Mouse (Mus musculus): ENCODE results near the gene S100a10. TPM values are rescaled to one million over a fixed set of nuclear protein-coding genes. Genes with fewer than 3 reads are reported as not detected.
"Not testable (repeated sequence)": the region's sequence is repeated elsewhere in the genome, so short reads cannot be mapped to it uniquely, and the experiment has no call there.

The S100a10 gene
- polyA plus RNA-seq, 1 experiment from 2014 or later = 200 TPM

DNA sequence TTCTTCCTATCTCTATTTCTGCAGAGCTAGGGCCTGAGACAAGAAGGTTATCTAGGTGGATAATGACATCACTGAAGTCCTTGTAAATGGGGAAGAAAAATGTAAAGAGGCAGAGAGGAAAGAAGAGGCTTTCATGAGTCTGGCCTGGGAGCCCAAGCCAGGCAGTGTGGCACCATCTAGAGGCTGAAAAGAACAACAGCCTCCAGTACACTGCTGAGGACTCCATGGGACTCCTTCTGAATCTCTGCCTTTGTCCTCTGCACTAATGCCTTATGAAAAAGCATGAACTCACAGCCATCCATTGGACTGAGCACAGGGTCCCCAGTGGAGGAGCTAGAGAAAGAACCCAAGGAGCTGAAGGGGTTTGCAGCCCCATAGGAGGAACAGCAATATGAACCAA, 54.1 kb downstream of the S100a10 start:
- H3K27me3 ChIP-seq (replicated peaks); H3K4me1 ChIP-seq; H3K27ac ChIP-seq (replicated peaks); H3K9me3 ChIP-seq; ATAC-seq (ENCODE audit: extremely low read depth, insufficient number of reproducible peaks, low FRiP score, low TSS enrichment); H3K4me3 ChIP-seq; H3K9ac ChIP-seq; H3K4me2 ChIP-seq; H3K36me3 ChIP-seq: not testable (repeated sequence)

Other genes with a start within 250 kb of the S100a10 start
- gene Hrnr, start 235.3 kb upstream of the S100a10 start, polyA plus RNA-seq (2015; fragmentation: Nextera tagmentation; extraction: Ambion mirVana) = 0.01 TPM in 1 of 2 replicates, not detected in the other
- gene Rptn, start 161.4 kb upstream of the S100a10 start, polyA plus RNA-seq (2015; fragmentation: Nextera tagmentation; extraction: Ambion mirVana) = not detected in 2 replicates
- gene Tchh, start 112.8 kb upstream of the S100a10 start, polyA plus RNA-seq (2015; fragmentation: Nextera tagmentation; extraction: Ambion mirVana) = 0.34 and 0.44 TPM in 2 replicates
- gene Tchhl1, start 86.3 kb upstream of the S100a10 start, polyA plus RNA-seq (2015; fragmentation: Nextera tagmentation; extraction: Ambion mirVana) = not detected in 2 replicates
- 842 and 881 TPM in 2 replicates for gene S100a11, start 34.6 kb upstream of the S100a10 start, polyA plus RNA-seq (2015; fragmentation: Nextera tagmentation; extraction: Ambion mirVana)
- gene Tdpoz2, start 97.6 kb downstream of the S100a10 start, polyA plus RNA-seq (2015; fragmentation: Nextera tagmentation; extraction: Ambion mirVana) = not detected in 2 replicates
- gene Tdpoz1, start 121.2 kb downstream of the S100a10 start, polyA plus RNA-seq (2015; fragmentation: Nextera tagmentation; extraction: Ambion mirVana) = not detected in 2 replicates
- not detected in 2 replicates for gene Gm37596, start 138.0 kb downstream of the S100a10 start, polyA plus RNA-seq (2015; fragmentation: Nextera tagmentation; extraction: Ambion mirVana)
- gene Gm5773, start 217.9 kb downstream of the S100a10 start, polyA plus RNA-seq (2015; fragmentation: Nextera tagmentation; extraction: Ambion mirVana) = not detected in 2 replicates
- not detected in 2 replicates for gene Tdpoz4, start 241.3 kb downstream of the S100a10 start, polyA plus RNA-seq (2015; fragmentation: Nextera tagmentation; extraction: Ambion mirVana)

Measured in heart, embryonic 13.5 days (tissue).